Mouse (Mus musculus) neural tube, embryonic 11.5 days (tissue): ENCODE results near the gene Scrg1. TPM values are rescaled to one million over a fixed set of nuclear protein-coding genes. Genes with fewer than 3 reads are reported as not detected.
"Not testable (repeated sequence)": the region's sequence is repeated elsewhere in the genome, so short reads cannot be mapped to it uniquely, and the experiment has no call there.

ENCODE experiments used
- ATAC-seq: fragments of 200-750 bp; cut with Nextera tagmentation; 2 replicates; pipeline ENCODE4 v1.8.0; 2017; ENCODE audit warnings: moderate number of reproducible peaks, mild to moderate bottlenecking, moderate TSS enrichment, moderate library complexity; ENCODE audit not compliant: insufficient read depth, low FRiP score, low TSS enrichment
- DNase-seq: peaks from one replicate; pipeline ENCODE4 v3.0.0-alpha.2; 2015; ENCODE audit warnings: low spot score
- H3K27ac ChIP-seq: fragments of 300-500 bp; sonication (generic); 2 replicates; pipeline ENCODE4 v1.5.1; 2014; ENCODE audit warnings: low read depth, mild to moderate bottlenecking, low read length
- H3K27me3 ChIP-seq: fragments of 300-500 bp; sonication (generic); 2 replicates; pipeline ENCODE4 v1.6.1; 2014; ENCODE audit warnings: mild to moderate bottlenecking, low read length, mixed read lengths; ENCODE audit not compliant: control insufficient read depth, insufficient read depth
- H3K36me3 ChIP-seq: fragments of 300-500 bp; sonication (generic); 2 replicates; pipeline ENCODE4 v1.6.1; 2014; ENCODE audit warnings: mild to moderate bottlenecking, low read length, moderate library complexity, mixed read lengths; ENCODE audit not compliant: control insufficient read depth, insufficient read depth
- H3K4me1 ChIP-seq: fragments of 300-500 bp; sonication (generic); 2 replicates; pipeline ENCODE4 v1.6.1; 2014; ENCODE audit warnings: low read length, mixed read lengths; ENCODE audit not compliant: control insufficient read depth, insufficient read depth
- H3K4me2 ChIP-seq: fragments of 300-500 bp; sonication (generic); 2 replicates; pipeline ENCODE4 v1.6.1; 2014; ENCODE audit warnings: low read depth, mild to moderate bottlenecking, moderate library complexity
- H3K4me3 ChIP-seq: fragments of 300-500 bp; sonication (generic); 2 replicates; pipeline ENCODE4 v1.5.1; 2014; ENCODE audit warnings: low read depth, low read length
- H3K9ac ChIP-seq: fragments of 300-500 bp; sonication (generic); 2 replicates; pipeline ENCODE4 v1.6.1; 2014; ENCODE audit warnings: mild to moderate bottlenecking, low read length
- H3K9me3 ChIP-seq: fragments of 300-500 bp; sonication (generic); 2 replicates; pipeline ENCODE4 v1.6.1; 2016; ENCODE audit warnings: low read length; ENCODE audit not compliant: control insufficient read depth
- WGBS: fragments of 180-500 bp; shearing (Covaris S2); extraction: QIAGEN DNeasy Blood & Tissue Kit; methylation state at CpG from one replicate; pipeline ENCODE4 v1.1.7; 2014; 5-methylcytosine and 5-hydroxymethylcytosine counted together
- polyA plus RNA-seq: library from polyadenylated mRNA; unstranded; fragments of >200 nt; fragmentation: Nextera tagmentation; extraction: Ambion mirVana; gene quantifications from 2 replicates; pipeline ENCODE4 v1.2.1, GENCODE M21; 2014

Scrg1 gene
- polyA plus RNA-seq, 1 experiment from 2014 or later = 1.9 TPM

DNA sequence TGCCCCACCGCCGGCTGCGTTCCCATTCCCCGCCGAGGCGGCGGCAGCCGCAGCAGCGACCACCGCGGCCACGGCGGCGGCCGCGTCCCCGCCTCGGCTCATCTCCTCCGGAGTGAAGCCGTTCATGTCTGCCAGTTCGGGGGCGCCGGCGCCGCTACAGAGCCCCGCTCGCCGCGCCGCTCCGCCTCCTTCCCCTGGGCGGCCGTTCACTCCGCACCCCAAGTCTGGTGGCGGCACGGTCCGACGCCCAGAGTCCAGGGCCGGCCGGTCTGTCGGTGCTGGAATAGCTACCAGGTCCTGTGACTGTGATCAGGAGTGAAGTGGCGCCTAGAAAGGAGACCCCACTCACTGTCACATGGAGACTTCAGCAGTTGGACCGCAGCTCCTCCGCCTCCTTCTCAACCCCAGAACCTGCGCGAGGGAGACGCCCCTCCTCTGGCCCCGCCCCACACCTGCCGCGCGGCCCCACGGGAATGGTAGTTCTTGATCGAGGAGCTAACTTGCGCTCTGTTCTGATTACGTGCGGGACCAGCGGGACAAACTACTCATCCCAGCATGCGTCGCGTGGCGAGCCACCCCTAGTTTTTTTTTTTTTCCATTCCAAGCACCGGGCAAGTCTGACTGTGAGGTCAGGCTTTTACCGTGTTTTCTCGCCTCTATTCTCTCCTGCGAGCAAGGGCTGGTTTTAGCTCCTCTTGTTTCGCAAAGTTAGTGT lies 31.9 kb downstream of the Scrg1 start, which contains the start of gene Sap30:
Gene Sap30 (minus strand): TSS at position 420 of the 715 bp plus-strand sequence.
- peaks cover 4% of the 10 kb centered on the region for H3K4me1 ChIP-seq
- no peaks in the 10 kb centered on the region for H3K27me3 ChIP-seq
- H3K4me3 ChIP-seq = peak within 1 kb of the TSS; percentile 81
- peak within 1 kb of the TSS; percentile 96 for H3K27ac ChIP-seq
- H3K9me3 ChIP-seq = no peaks in the 10 kb centered on the region
- under 1% methylated on average over 66 of the region's 66 CpGs for WGBS
- H3K36me3 ChIP-seq = 0 out of 2 replicates have a peak, but pooled peaks cover 3% of the 10 kb centered on the region
- peak within 1 kb of the TSS; percentile 90 for H3K9ac ChIP-seq
- ATAC-seq = peak; percentile 94
- DNase-seq = peak; percentile 99
- H3K4me2 ChIP-seq = peak within 1 kb of the TSS; percentile 78

DNA sequence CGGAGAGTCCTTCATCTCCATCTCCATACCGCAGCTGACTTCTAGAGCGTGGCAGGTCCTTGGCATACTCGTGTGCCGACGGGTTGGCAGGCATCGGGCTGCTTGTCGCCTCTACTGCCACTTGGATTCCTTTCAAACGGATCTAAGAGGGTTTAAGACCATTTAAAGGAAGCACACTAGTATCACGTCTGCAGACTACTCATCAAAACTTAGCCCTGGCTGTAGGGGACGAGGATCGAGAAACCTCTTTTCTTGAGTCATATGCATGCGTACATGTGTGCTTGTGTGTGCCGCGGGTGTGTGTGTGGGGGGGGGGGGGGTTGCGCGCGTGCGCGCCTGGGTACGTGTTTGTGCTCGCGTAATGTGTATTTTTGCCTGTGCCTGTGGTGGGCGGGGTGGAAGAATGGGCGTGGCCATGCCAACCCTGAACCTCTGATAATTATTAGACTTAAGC lies 32.6 kb downstream of the Scrg1 start:
- Histone ChIP-seq H3K9me3 (no peaks in the 10 kb centered on the region), H3K36me3 (0 out of 2 replicates have a peak, but pooled peaks cover 3% of the 10 kb centered on the region), H3K4me1 (peaks cover 4% of the 10 kb centered on the region), H3K9ac (peak overlapping the region; percentile 56), H3K27me3 (no peaks in the 10 kb centered on the region), H3K4me2 (peak overlapping the region; percentile 78), H3K27ac (peak overlapping the region; percentile 96; the same call in 1 of the 2 replicates), H3K4me3 (peak overlapping the region; percentile 81)
- peak; percentile 72 for DNase-seq
- WGBS = under 1% methylated on average over 25 of the region's 25 CpGs
- ATAC-seq = peak; percentile 39

DNA sequence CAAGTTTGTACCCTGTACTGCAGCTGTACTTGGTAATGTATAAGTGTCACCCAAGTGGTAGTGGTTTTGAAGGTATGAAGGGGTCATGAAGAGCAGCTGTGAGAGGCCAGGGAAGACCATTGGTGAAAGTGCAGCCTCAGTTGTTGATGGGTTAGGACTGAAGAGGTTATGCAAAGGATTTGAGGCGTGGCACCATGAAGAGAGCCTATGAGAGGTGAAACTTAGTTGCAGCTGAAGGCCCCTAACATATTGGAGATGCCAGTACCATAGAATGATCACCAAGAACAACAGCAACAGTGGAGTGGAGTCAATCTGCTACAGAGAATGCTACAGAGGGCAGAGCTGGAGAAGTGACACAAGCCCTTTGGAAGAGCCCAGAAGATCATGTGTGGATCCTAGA lies 33.6 kb downstream of the Scrg1 start:
- no peaks in the 10 kb centered on the region for H3K9me3 ChIP-seq
- no peak overlapping the region for H3K4me3 ChIP-seq
- no peaks in the 10 kb centered on the region for H3K36me3 ChIP-seq
- no peak overlapping the region for H3K4me2 ChIP-seq
- H3K27ac ChIP-seq = no peak overlapping the region
- no peak for DNase-seq
- 94% methylated on average over 1 of the region's 1 CpGs for WGBS
- H3K27me3 ChIP-seq = no peaks in the 10 kb centered on the region
- peaks cover 4% of the 10 kb centered on the region for H3K4me1 ChIP-seq
- H3K9ac ChIP-seq = no peak overlapping the region
- no peak for ATAC-seq

DNA sequence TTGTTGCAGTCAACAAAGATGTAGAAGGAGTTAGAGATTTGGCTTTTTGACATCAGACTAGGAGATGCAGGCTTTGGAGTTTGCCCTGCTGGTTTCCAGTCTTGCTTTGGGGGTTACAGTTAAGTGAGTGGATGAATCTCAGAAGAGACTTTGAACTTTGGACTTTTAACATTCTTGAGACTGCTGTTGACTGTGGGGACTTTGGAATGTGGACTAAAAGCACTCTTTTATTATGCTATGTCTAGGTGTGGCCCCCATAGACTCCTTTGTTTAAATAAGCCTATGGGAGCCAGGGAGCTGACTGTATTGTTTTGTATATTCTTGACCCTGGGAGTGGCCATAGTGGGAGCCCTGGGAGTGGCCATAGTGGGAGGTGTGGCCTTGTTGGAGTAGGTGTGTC lies 34.2 kb downstream of the Scrg1 start:
- H3K27ac ChIP-seq = no peak overlapping the region
- peaks cover 4% of the 10 kb centered on the region for H3K4me1 ChIP-seq
- H3K9me3 ChIP-seq = no peaks in the 10 kb centered on the region
- H3K9ac ChIP-seq = no peak overlapping the region
- H3K27me3 ChIP-seq = no peaks in the 10 kb centered on the region
- H3K4me3 ChIP-seq = no peak overlapping the region
- no peak overlapping the region for H3K4me2 ChIP-seq
- no peaks in the 10 kb centered on the region for H3K36me3 ChIP-seq
- ATAC-seq (no peak), DNase-seq (no peak)

DNA sequence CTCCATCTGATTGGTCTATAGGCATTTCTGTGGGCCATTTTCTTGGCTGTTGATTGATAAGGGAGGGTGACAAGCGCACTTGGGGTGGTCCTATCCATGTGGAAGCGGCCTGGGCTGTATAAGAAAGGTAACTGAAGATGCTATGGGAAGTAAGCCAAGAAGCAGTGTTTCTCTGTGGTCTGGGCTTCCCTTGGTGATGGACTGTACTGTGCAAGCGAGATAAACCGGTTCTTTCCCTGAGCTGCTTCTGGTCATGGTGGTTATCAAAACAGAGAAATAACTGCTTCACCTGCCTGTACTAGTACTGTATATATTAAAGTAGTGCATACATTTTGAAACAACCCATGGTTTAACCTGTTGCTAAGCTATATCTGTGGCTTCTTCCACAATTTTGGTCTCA lies 36.1 kb downstream of the Scrg1 start:
- Histone ChIP-seq H3K9ac (no peak overlapping the region), H3K9me3 (no peaks in the 10 kb centered on the region), H3K4me1 (no peaks in the 10 kb centered on the region), H3K4me2 (no peak overlapping the region), H3K27ac (no peak overlapping the region), H3K36me3 (no peaks in the 10 kb centered on the region), H3K27me3 (no peaks in the 10 kb centered on the region), H3K4me3 (no peak overlapping the region)
- WGBS = 95% methylated on average over 4 of the region's 4 CpGs
- no peak for DNase-seq
- ATAC-seq = no peak

DNA sequence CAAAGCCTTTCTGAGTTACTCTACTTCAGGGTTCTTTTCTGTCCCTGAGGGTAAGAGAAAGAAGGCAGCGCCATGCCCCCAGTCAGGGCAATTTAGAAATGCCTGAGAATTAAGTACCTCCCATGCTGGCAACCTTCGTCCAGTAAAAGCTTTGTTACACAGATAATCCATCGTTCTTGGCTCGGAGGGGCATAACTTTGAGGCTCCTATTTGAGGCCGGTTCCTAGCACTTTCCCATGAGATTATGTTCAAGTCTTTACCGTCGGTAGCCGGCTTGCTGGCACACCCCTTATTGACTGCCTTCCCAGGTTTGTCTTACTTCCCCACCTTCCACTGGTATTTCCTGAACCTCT lies 42.7 kb downstream of the Scrg1 start:
- no peaks in the 10 kb centered on the region for H3K4me1 ChIP-seq
- no peak overlapping the region for H3K4me3 ChIP-seq
- no peak overlapping the region for H3K27ac ChIP-seq
- H3K27me3 ChIP-seq = no peaks in the 10 kb centered on the region
- H3K4me2 ChIP-seq = no peak overlapping the region
- no peak for ATAC-seq
- no peak for DNase-seq
- H3K9me3 ChIP-seq = no peaks in the 10 kb centered on the region
- no peaks in the 10 kb centered on the region for H3K36me3 ChIP-seq
- H3K9ac ChIP-seq = no peak overlapping the region
- 68% methylated on average over 8 of the region's 8 CpGs for WGBS

DNA sequence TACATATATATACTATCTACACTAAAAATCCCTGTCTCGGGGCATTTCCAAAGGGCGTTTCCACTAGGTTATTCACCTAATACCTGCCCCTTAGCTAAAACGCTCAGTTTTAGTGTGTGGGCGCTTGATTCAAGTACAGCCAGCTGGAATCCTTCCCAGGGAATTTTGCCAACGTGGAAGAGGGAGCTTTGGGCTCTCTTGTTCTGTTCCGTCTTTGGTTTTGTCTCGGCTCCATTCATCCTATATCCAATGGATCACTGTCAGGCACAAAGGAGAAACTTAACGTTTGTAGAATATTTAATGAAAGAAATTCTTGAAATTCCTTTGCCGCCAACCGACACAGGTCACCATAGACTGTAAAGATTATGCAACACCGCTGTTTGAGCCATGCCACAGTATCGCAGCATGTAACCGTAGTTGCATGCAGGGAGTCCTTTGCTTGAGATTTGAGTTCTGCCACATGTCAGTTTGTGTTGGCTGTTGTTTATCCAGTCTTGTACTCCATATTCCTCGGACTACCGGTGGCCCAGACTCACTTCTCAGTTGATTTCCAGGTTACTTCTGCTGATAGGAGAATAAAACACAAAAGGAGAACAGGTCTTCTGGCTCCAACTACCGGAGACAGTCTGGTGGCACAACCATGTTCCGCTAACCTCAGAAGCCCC lies 43.3 kb downstream of the Scrg1 start:
- no peaks in the 10 kb centered on the region for H3K36me3 ChIP-seq
- H3K4me3 ChIP-seq = no peak overlapping the region
- 62% methylated on average over 17 of the region's 17 CpGs for WGBS
- DNase-seq (peak; percentile 40), ATAC-seq (peak; percentile 51)
- no peaks in the 10 kb centered on the region for H3K4me1 ChIP-seq
- no peak overlapping the region for H3K27ac ChIP-seq
- no peak overlapping the region for H3K9ac ChIP-seq
- no peaks in the 10 kb centered on the region for H3K27me3 ChIP-seq
- H3K9me3 ChIP-seq = no peaks in the 10 kb centered on the region
- H3K4me2 ChIP-seq = no peak overlapping the region

DNA sequence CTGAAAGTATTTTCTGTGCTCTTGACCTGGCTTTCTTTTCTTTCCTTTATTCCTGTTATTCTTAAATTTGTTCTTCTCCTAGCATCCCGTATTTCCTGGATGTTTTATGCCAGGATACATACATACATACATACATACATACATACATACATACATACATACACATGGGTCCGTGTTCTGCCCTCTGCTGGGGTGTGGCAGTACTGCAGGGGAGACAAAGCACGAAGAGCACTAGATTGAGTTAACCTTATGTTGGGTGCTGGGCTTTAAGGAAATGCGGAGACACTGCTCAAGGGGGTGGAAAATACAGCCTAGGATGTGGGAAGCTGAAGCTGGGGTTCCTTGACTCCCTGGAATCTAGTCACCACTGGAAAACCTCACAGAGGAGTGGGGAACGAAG lies 47.9 kb downstream of the Scrg1 start:
- H3K27ac ChIP-seq = no peak overlapping the region
- H3K27me3 ChIP-seq = no peaks in the 10 kb centered on the region
- H3K4me3 ChIP-seq = no peak overlapping the region
- H3K4me2 ChIP-seq = no peak overlapping the region
- DNase-seq = peak; percentile 81
- H3K9me3 ChIP-seq = no peaks in the 10 kb centered on the region
- no peaks in the 10 kb centered on the region for H3K36me3 ChIP-seq
- no peak overlapping the region for H3K9ac ChIP-seq
- 59% methylated on average over 5 of the region's 5 CpGs for WGBS
- ATAC-seq = no peak
- no peaks in the 10 kb centered on the region for H3K4me1 ChIP-seq

DNA sequence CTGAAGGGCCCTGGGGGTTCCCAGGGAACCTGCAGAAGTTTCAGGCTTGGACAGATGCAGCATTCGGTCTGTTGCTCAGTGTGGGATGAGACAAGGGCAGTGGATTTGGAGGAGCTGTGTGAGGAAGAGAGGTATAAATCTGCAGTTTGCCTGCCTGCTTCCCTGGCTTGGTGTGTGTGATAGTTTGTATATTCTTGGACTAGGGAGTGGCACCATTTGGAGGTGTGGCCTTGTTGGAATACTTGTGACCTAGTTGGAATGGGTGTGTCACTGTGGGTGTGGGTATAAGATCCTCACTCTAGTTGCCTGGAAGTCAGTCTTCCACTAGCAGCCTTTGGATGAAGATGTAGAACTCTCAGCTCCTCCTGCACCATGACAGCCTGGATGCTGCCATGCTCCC lies 49.8 kb downstream of the Scrg1 start:
- not testable (repeated sequence) for H3K27me3 ChIP-seq, DNase-seq, ATAC-seq, H3K9ac ChIP-seq, H3K4me2 ChIP-seq, H3K4me3 ChIP-seq, H3K9me3 ChIP-seq, H3K36me3 ChIP-seq, H3K27ac ChIP-seq, H3K4me1 ChIP-seq
- WGBS = 92% methylated on average over 1 of the region's 1 CpGs
